Mouse (Mus musculus) left cerebral cortex, adult 11 months (tissue): ENCODE measurements at regions not wholly inside any gene's neighbourhood (a gene's known extent, or its start where the extent isn't known, plus 50 kb on each side); places are given as distances from the start of the nearest gene placed in this dataset.
"Not testable (repeated sequence)": the region's sequence is repeated elsewhere in the genome, so short reads cannot be mapped to it uniquely, and the experiment has no call there.

Source experiments
- DNase-seq: peaks from one replicate; pipeline ENCODE4 v3.0.0; 2022; ENCODE audit warnings: low spot score

- DNase-seq, result no peak
Observed at GRCm38 (mm10) chr5:148820476-148820875, 108.6 kb downstream of the Katnal1 start.

- DNase-seq, result no peak
Observed at GRCm38 (mm10) chr5:148819423-148819822, 109.7 kb downstream of the Katnal1 start.

GRCm38 (mm10) chr5:148818746-148819145 is 110.4 kb downstream of the Katnal1 start:
- no peak for DNase-seq

- no peak for DNase-seq
Observed at GRCm38 (mm10) chr5:148812840-148813239, 116.3 kb downstream of the Katnal1 start.

- peak; percentile 25 for DNase-seq
Observed at GRCm38 (mm10) chr5:148812016-148812415, 117.1 kb downstream of the Katnal1 start.

- no peak for DNase-seq
Observed at GRCm38 (mm10) chr5:148809485-148809884, 119.6 kb downstream of the Katnal1 start.

- no peak for DNase-seq
Observed at GRCm38 (mm10) chr5:148809055-148809454, 120.1 kb downstream of the Katnal1 start.

GRCm38 (mm10) chr5:148808426-148808825 is 120.7 kb downstream of the Katnal1 start:
- peak; percentile 40 for DNase-seq

GRCm38 (mm10) chr5:148807612-148808011 is 121.5 kb downstream of the Katnal1 start:
- DNase-seq, result no peak

- DNase-seq, result no peak
Observed at GRCm38 (mm10) chr5:148805030-148805429, 124.1 kb downstream of the Katnal1 start.

GRCm38 (mm10) chr5:148803772-148804171 is 125.3 kb downstream of the Katnal1 start:
- no peak for DNase-seq

- DNase-seq, result no peak
Observed at GRCm38 (mm10) chr5:148802720-148803119, 126.4 kb downstream of the Katnal1 start.

GRCm38 (mm10) chr5:148798541-148798940 is 130.6 kb downstream of the Katnal1 start:
- no peak for DNase-seq

- DNase-seq, result no peak
Observed at GRCm38 (mm10) chr5:148796072-148796471, 133.0 kb downstream of the Katnal1 start.

- DNase-seq, result no peak
Observed at GRCm38 (mm10) chr5:148794465-148794864, 134.7 kb downstream of the Katnal1 start.

GRCm38 (mm10) chr5:148792736-148793440 is 136.2 kb downstream of the Katnal1 start:
- DNase-seq, result peak; percentile 59

- DNase-seq, result no peak
Observed at GRCm38 (mm10) chr5:148791651-148792050, 137.5 kb downstream of the Katnal1 start.

GRCm38 (mm10) chr5:148790343-148790742 is 138.8 kb downstream of the Katnal1 start:
- not testable (repeated sequence) for DNase-seq

- DNase-seq, result no peak
Observed at GRCm38 (mm10) chr5:148789823-148790222, 139.3 kb downstream of the Katnal1 start.

GRCm38 (mm10) chr5:148789147-148789566 is 140.0 kb downstream of the Katnal1 start:
- no peak for DNase-seq

- DNase-seq, result no peak
Observed at GRCm38 (mm10) chr5:148788690-148789089, 140.4 kb downstream of the Katnal1 start.

GRCm38 (mm10) chr5:148787270-148787669 is 141.8 kb downstream of the Katnal1 start:
- no peak for DNase-seq

GRCm38 (mm10) chr5:148781076-148781475 is 148.0 kb downstream of the Katnal1 start:
- DNase-seq, result not testable (repeated sequence)
